Mouse (Mus musculus) stomach, postnatal 0 days (tissue): ENCODE results near the gene Dhcr24. TPM values are rescaled to one million over a fixed set of nuclear protein-coding genes. Genes with fewer than 3 reads are reported as not detected.

Source experiments
- ATAC-seq: fragments of 200-750 bp; cut with Nextera tagmentation; 2 replicates; pipeline ENCODE4 v1.8.0; 2017; ENCODE audit not compliant: low FRiP score, low TSS enrichment
- DNase-seq: peaks from one replicate; pipeline ENCODE4 v3.0.0-alpha.2; 2016; ENCODE audit warnings: low spot score
- H3K27ac ChIP-seq: fragments of 300-500 bp; sonication (generic); replicated peaks from 2 replicates; pipeline ENCODE4 v1.5.1; 2014; ENCODE audit warnings: mild to moderate bottlenecking, control low read depth
- H3K27me3 ChIP-seq: fragments of 300-500 bp; sonication (generic); 2 replicates; pipeline ENCODE4 v1.6.1; 2014; ENCODE audit warnings: low read length; ENCODE audit not compliant: control insufficient read depth, insufficient read depth
- H3K36me3 ChIP-seq: fragments of 300-500 bp; sonication (generic); 2 replicates; pipeline ENCODE4 v1.6.1; 2014; ENCODE audit warnings: low read length, mixed read lengths; ENCODE audit not compliant: control insufficient read depth, insufficient read depth
- H3K4me1 ChIP-seq: fragments of 300-500 bp; sonication (generic); replicated peaks from 2 replicates; pipeline ENCODE4 v1.6.1; 2014; ENCODE audit warnings: antibody characterized with exemption; ENCODE audit not compliant: control insufficient read depth, insufficient read depth
- H3K4me2 ChIP-seq: fragments of 300-500 bp; sonication (generic); replicated peaks from 2 replicates; pipeline ENCODE4 v1.6.1; 2014; ENCODE audit warnings: low read depth, mild to moderate bottlenecking, control low read depth, moderate library complexity
- H3K4me3 ChIP-seq: fragments of 300-500 bp; sonication (generic); 2 replicates; pipeline ENCODE4 v1.5.1; 2014; ENCODE audit warnings: low read depth, low read length, control low read depth
- H3K9ac ChIP-seq: fragments of 300-500 bp; sonication (generic); 2 replicates; pipeline ENCODE4 v1.6.1; 2014; ENCODE audit warnings: mild to moderate bottlenecking, low read length, control low read depth, mixed read lengths
- H3K9me3 ChIP-seq: fragments of 300-500 bp; sonication (generic); 2 replicates; pipeline ENCODE4 v1.6.1; 2016; ENCODE audit warnings: low read length; ENCODE audit not compliant: control insufficient read depth
- CTCF ChIP-seq: IDR thresholded peaks from 2 replicates; pipeline ENCODE4 v1.5.1; 2016; ENCODE audit warnings: antibody characterized with exemption, low read depth, mild to moderate bottlenecking, moderate library complexity
- EP300 ChIP-seq: optimal IDR thresholded peaks from 2 replicates; pipeline ENCODE3; 2016; ENCODE audit warnings: antibody characterized with exemption
- WGBS: fragments of 180-500 bp; shearing (Covaris S2); extraction: QIAGEN DNeasy Blood & Tissue Kit; methylation state at CpG from one replicate; pipeline ENCODE4 v1.1.7; 2014; 5-methylcytosine and 5-hydroxymethylcytosine counted together
- polyA plus RNA-seq: library from polyadenylated mRNA; unstranded; fragments of >200 nt; fragmentation: Nextera tagmentation; extraction: Ambion mirVana; gene quantifications from 2 replicates; pipeline ENCODE4 v1.2.1, GENCODE M21; 2015

Gene Dhcr24
- polyA plus RNA-seq, 1 experiment from 2014 or later = 7.1 TPM

DNA sequence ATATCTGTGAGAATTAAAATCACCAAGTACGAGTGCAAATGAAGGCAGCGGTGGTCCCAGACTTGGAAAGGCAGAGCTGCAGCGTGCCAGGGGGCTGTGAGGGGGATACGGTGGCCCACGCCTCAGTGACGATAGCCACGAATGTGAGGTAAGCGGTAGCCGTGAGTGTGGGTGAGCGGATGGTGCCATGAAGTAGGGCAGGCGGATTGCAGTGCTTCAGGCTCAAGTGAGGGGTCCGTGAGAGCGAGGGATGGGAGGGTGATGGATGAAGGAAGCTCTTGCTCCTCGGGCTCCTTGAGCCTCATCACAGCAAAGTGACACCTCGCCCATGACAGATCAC is 21.0 kb downstream of the Dhcr24 start:
- Histone ChIP-seq H3K4me2 (no peak overlapping the region), H3K36me3 (peaks cover 22% of the 10 kb centered on the region)
- TF ChIP-seq CTCF (no peak), EP300 (no peak)

DNA sequence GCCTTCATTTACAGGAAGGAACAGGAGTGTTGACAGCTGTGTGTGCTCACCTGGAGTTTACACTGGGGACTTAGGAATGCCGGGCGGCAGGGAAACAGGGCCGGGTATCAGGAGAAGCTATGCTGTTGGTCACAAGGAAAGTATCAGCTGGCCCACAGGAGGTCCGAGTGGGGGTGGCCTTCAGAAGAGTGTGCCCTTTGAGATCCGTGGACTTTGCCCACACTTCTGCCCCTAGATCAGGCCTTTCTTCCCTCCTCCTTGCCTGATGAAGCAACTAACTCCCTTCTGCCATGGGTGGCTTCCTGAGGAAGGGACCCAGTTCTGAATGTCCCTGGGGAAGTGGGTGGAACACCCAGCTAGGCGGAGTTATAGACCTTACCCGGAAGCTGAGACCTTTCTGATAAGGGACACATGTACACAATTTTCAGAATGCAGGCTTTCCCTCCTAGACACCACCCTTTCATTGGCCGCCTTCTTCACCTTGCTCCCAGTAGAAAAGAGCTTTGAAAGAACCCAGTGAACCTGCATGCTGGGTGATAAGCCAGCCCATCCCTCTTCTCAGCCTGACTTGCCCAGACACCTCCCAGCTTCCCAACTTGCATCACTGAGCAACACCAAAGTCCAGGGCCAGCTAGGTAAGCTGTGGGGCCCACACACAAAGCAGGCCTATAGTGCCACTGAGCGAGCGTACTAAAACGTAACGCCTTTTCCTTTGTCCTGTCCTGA is 21.8 kb downstream of the Dhcr24 start:
- H3K36me3 ChIP-seq = peaks cover 26% of the 10 kb centered on the region
- WGBS = 47% methylated on average over 12 of the region's 12 CpGs
- H3K4me2 ChIP-seq = no peak overlapping the region
- no peaks in the 10 kb centered on the region for H3K27me3 ChIP-seq
- DNase-seq (peak; percentile 81), ATAC-seq (peak; percentile 91)
- no peak overlapping the region for H3K4me3 ChIP-seq
- TF ChIP-seq EP300 (peak; percentile 39), CTCF (peak; percentile 16; the same call in 1 of the 2 replicates)
- peak overlapping the region; percentile 80 for H3K27ac ChIP-seq
- H3K4me1 ChIP-seq = no peaks in the 10 kb centered on the region
- no peaks in the 10 kb centered on the region for H3K9me3 ChIP-seq
- no peak overlapping the region for H3K9ac ChIP-seq

More for the DNA sequence above, 21.0 kb downstream of the Dhcr24 start:
- no peaks in the 10 kb centered on the region for H3K9me3 ChIP-seq
- H3K4me3 ChIP-seq = no peak overlapping the region
- ATAC-seq = no peak
- DNase-seq = no peak
- WGBS = 79% methylated on average over 15 of the region's 15 CpGs
- H3K27ac ChIP-seq = peak overlapping the region; percentile 80
- H3K4me1 ChIP-seq = no peaks in the 10 kb centered on the region
- H3K9ac ChIP-seq = no peak overlapping the region
- no peaks in the 10 kb centered on the region for H3K27me3 ChIP-seq

DNA sequence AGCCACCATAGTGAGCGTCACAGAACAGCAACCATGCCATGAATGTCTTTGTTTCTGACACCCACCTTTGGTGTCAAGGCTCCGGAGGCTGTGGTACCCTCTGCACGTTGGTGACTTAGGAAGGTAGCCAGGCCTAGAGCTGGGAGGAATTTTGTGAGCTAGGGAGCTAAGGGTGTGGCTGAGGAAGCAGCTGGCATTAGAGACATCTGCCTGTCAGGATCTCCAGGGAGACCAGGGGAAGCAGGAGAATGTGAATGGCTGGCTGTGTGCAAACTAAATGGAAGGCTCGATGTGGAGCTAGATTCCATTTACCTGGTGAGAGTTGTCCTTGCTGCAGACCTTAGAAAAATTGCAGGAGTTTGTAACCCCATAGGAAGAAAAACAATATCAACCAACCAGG is 23.8 kb downstream of the Dhcr24 start:
- TF ChIP-seq CTCF (no peak), EP300 (no peak)
- Histone ChIP-seq H3K36me3 (peaks cover 19% of the 10 kb centered on the region), H3K9ac (no peak overlapping the region), H3K9me3 (no peaks in the 10 kb centered on the region), H3K4me3 (no peak overlapping the region), H3K27ac (no peak overlapping the region), H3K27me3 (no peaks in the 10 kb centered on the region), H3K4me1 (no peaks in the 10 kb centered on the region), H3K4me2 (no peak overlapping the region)
- ATAC-seq (no peak), DNase-seq (no peak)
- 85% methylated on average over 4 of the region's 4 CpGs for WGBS

DNA sequence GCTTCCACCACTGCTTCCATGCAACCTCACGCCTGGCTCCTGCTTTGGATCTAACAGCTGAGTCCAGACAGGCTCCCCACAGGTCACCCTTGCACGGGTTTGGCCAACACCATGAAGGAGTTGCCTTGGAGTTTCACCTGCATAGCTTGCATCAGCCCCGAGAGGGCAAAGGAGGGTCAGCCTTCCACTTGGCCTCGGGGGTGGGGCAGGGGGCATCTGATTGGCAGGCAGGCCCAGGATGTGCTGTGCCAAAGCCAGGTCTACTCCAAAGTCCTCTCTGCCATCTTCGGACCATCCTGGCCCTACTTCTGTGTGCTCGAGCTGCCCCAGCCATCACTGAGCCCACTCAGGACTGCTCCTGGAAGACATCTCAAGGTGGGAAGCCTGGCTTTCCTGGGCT is 26.2 kb downstream of the Dhcr24 start:
- H3K27me3 ChIP-seq = no peaks in the 10 kb centered on the region
- H3K36me3 ChIP-seq = peaks cover 17% of the 10 kb centered on the region
- DNase-seq (no peak), ATAC-seq (no peak)
- H3K4me2 ChIP-seq = no peak overlapping the region
- H3K9me3 ChIP-seq = no peaks in the 10 kb centered on the region
- H3K4me3 ChIP-seq = no peak overlapping the region
- H3K27ac ChIP-seq = no peak overlapping the region
- H3K4me1 ChIP-seq = no peaks in the 10 kb centered on the region
- 80% methylated on average over 6 of the region's 6 CpGs for WGBS
- no peak for TF ChIP-seq CTCF
- TF ChIP-seq EP300 = no peak
- no peak overlapping the region for H3K9ac ChIP-seq

DNA sequence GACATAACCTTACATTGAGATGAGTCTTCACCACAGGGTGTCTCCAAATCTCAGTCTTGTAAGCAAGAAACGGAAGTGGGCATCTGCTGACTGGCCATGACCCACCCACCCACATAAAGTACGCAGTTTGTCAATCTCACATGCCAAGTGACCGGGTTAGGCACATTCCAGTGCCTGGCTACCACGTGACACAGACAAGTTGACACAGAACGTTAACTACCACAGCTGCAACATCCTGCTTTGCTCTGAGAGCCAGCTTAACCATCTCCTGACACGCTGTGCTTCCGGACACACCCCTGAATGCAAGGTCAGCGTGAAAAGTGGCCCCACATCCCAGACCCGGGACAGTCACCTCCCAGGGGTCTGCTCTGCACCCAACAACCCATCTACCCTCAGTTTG is 29.3 kb downstream of the Dhcr24 start:
- 42% methylated on average over 9 of the region's 9 CpGs for WGBS

DNA sequence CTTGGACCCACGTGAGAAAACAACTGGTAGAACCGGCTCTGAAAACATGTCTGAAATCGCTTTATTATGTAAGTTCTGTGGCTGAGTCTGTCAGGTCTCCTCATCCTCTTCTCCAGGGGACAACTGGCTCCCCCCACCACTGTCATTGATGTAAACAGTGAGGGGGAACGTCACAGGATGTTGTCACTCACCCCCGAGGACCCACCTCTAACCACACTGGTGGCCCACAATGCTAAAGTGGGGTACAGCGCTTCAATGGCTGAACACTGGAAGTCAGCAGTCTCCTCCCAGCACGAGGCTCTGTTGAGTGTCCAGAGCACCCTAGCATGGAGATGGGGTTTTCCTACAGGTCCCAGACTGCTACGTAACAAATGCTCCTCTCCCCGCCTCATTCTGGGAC is 30.0 kb downstream of the Dhcr24 start:
- H3K36me3 ChIP-seq = peaks cover 12% of the 10 kb centered on the region; the same call in 1 of the 2 replicates
- WGBS = 80% methylated on average over 9 of the region's 9 CpGs
- no peak overlapping the region for H3K9ac ChIP-seq
- H3K27me3 ChIP-seq = no peaks in the 10 kb centered on the region
- H3K4me1 ChIP-seq = no peaks in the 10 kb centered on the region
- H3K4me2 ChIP-seq = no peak overlapping the region
- TF ChIP-seq CTCF (no peak), EP300 (no peak)
- ATAC-seq (no peak), DNase-seq (no peak)
- H3K27ac ChIP-seq = no peak overlapping the region
- H3K4me3 ChIP-seq = no peak overlapping the region
- H3K9me3 ChIP-seq = no peaks in the 10 kb centered on the region

More for the DNA sequence above, 29.3 kb downstream of the Dhcr24 start:
- ATAC-seq = peak; percentile 22; the same call in 1 of the 2 replicates
- Histone ChIP-seq H3K4me1 (no peaks in the 10 kb centered on the region), H3K27ac (no peak overlapping the region), H3K27me3 (no peaks in the 10 kb centered on the region), H3K4me3 (no peak overlapping the region), H3K36me3 (peaks cover 12% of the 10 kb centered on the region; the same call in 1 of the 2 replicates), H3K9ac (no peak overlapping the region), H3K4me2 (no peak overlapping the region), H3K9me3 (no peaks in the 10 kb centered on the region)
- no peak for DNase-seq
- TF ChIP-seq CTCF = no peak
- TF ChIP-seq EP300 = no peak
